Mouse (Mus musculus): ENCODE measurements around the gene Plcb2.

DNA sequence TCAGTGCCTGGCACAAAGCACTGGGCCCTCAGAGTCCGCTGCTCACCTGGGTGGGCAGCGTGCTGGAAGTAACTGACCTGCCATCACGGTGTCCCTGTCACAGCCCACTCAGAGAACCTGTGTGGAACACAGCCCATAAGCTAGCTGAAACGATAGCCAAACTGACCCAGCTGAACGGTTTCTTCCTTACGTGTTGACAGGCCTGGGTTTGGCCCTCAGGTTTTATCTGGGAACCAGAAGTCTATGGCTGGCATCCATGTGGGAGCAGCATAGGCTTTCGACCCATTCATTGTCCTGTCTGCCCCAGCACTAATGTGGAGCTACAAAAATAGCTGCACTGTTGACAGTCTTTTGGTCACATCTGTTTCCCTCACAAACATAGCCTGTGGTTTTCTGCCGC, 22.2 kb upstream of the Plcb2 start:
- TF ChIP-seq POLR2A (IDR thresholded peaks at IDR 0.05; ENCODE audit: borderline replicate concordance, extremely low read depth, insufficient read depth, insufficient read length, poor library complexity, severe bottlenecking) (no peak), CTCF (IDR thresholded peaks at IDR 0.05; ENCODE audit: borderline replicate concordance, extremely low read depth, insufficient read depth, insufficient read length) (no peak)
